Mouse (Mus musculus): ENCODE measurements around the gene Foxred2.

DNA sequence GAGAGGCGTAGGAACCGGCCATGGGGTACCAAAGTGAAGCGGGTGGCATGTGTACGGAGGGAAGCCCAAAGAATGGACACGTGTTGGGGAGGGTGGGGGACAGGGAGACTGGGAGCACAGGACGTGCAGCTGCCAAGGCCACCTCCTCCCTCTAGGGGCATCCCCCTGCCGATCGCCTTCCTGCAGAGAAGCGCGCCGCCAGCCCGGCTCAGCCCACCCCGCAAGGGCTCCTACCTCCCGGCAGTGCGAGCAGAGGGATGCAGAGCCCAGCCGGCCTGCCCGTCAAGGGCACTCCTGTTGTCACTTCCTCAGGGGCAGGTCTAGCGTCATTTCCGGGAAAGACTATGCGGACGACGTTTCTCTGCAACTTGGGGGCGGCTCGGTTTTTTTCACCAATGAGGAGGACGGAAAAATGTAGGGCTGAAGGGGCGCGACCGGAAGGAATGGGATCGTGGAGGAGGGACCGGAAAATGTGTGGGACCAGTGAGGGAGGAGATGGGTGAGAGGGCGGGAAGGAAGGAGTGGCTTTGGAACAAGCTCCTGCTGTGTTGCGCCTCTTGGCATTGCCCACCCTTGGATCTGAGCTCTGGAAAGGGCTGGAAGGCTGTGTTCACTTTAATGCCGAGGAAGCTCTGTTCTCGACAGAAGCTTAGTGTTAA is 27.7 kb downstream of the Foxred2 start, which contains the start of gene Txn2:
- TF ChIP-seq POLR2A (IDR thresholded peaks at IDR 0.05; ENCODE audit: borderline replicate concordance, extremely low read depth, insufficient read depth, insufficient read length, poor library complexity, severe bottlenecking): peak; percentile 66; the same call in 1 of the 2 replicates
- no peak for TF ChIP-seq CTCF (IDR thresholded peaks at IDR 0.05; ENCODE audit: borderline replicate concordance, extremely low read depth, insufficient read depth, insufficient read length)

Measured in brain, embryonic 14.5 days (tissue).